Mouse (Mus musculus) right cerebral cortex, postnatal 10 days (tissue): Measurements from ENCODE around the gene Btbd35f3.
"Not testable (repeated sequence)": the region's sequence is repeated elsewhere in the genome, so short reads cannot be mapped to it uniquely, and the experiment has no call there.

Source experiments
- DNase-seq, 2 experiments: peaks; one replicate each; pipeline ENCODE4 v3.0.0; 2021; ENCODE audit warnings: low spot score in 2 of 2

The Btbd35f3 gene

GRCm38 (mm10) chrX:4037374-4037773 lies at the start of gene Btbd35f3:
TSS of gene Btbd35f3 (plus strand) at chrX:4037674.
- DNase-seq, result not testable (repeated sequence)
